In the genomic region with DNA sequence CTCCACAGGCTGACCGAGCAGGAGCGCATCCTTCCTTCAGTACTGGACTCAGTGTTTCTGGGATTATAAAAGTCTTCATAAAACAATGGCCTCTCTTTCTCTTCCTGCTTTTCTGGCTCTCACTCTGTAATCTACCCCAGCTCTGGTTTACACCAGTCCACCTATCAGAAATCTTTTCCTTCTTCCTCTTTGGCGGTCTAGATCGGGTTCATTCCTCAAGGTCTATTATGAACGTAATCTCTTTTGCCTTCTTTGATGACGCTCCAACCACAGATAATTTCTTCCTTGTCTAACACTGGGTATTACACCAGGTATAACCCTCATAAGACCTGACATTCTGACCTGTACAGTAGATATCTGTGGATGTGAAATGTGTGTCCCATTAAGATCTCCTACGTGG, we compare ENCODE assay signal across 16 mouse cellular contexts. TPM values are rescaled to one million over a fixed set of nuclear protein-coding genes. Genes with fewer than 3 reads are reported as not detected.
DNase-seq lines count a peak whose midpoint lies in the region; ATAC-seq and TF ChIP-seq lines count a peak whose summit lies in the region.
"Had no signal": no experiment of that assay in that cellular context is flagged by ENCODE, and none has a peak within 500 bp of the region (broad histone marks: within the 10 kb centered on the region; RNA-seq: fewer than 3 reads in every experiment).

No protein-coding gene starts in this region.

- H3K4me1 ChIP-seq in heart, embryonic 13.5 days, result peaks cover 31% of the 10 kb centered on the region
- peaks cover 2 to 29% of the 10 kb centered on the region in 2 experiments; a peak in 3 of 4 replicates for H3K4me1 ChIP-seq in CH12.LX (ENCODE audit: control insufficient read depth in 1 of 2, insufficient read depth in 2 of 2)

- 75% methylated on average over 7 of the region's 7 CpGs for WGBS in heart, embryonic 13.5 days

- no peak for TF ChIP-seq POLR2A in CH12.LX (IDR thresholded peaks at IDR 0.05; ENCODE audit: low read depth, low read length)

- in situ Hi-C loops in CH12.LX (cut with MboI; ENCODE audit: low pct_ligation_motif_present, low pct_unique_long_range_greater_than_20kb, low sequenced_read_pairs), result loop anchor here (5.0 to 25.0 kb wide), 2 partner anchors 93 to 183 kb away; no protein-coding TSS in a partner anchor

- H3K36me3 ChIP-seq in heart, embryonic 13.5 days, result peaks cover 9% of the 10 kb centered on the region
- H3K36me3 ChIP-seq in CH12.LX (replicated peaks in 1 of 2; ENCODE audit: control insufficient read depth in 1 of 2, insufficient read depth in 1 of 2, low read length in 1 of 2), result peaks cover 2 to 30% of the 10 kb centered on the region in 2 experiments

- no peak for TF ChIP-seq CTCF in CH12.LX (conservative IDR thresholded peaks at IDR 0.05 in 1 of 2, IDR thresholded peaks at IDR 0.05 in 1 of 2; ENCODE audit: low read depth in 2 of 2, low read length in 2 of 2)

- no peak for ATAC-seq in heart, embryonic 13.5 days (ENCODE audit: extremely low read depth, insufficient number of reproducible peaks, low FRiP score, low TSS enrichment)
- peak; percentile 24 for ATAC-seq in granulocyte monocyte progenitor cell, adult 5-6 weeks (replicated peaks; ENCODE audit: poor library complexity, severe bottlenecking)
- ATAC-seq in megakaryocyte progenitor cell, adult 5-6 weeks (replicated peaks; ENCODE audit: poor library complexity), result 0 out of 2 replicates have a peak, but pooled peaks have one; percentile 14
- ATAC-seq: Patski had no signal

- H3K79me2 ChIP-seq in CH12.LX (replicated peaks; ENCODE audit: control insufficient read depth, extremely low read depth, insufficient read depth, poor library complexity, severe bottlenecking), result peaks cover 78% of the 10 kb centered on the region

- H3K9ac ChIP-seq in heart, embryonic 13.5 days, result no peak overlapping the region
- peak overlapping the region; percentile 74; the same call in 1 of the 2 replicates for H3K9ac ChIP-seq in CH12.LX (ENCODE audit: insufficient read depth, low read depth)
- H3K9ac ChIP-seq: embryonic facial prominence, embryonic 15.5 days had no signal

- no peaks in the 10 kb centered on the region for H3K9me3 ChIP-seq in heart, embryonic 13.5 days
- peaks cover 9% of the 10 kb centered on the region for H3K9me3 ChIP-seq in CH12.LX (replicated peaks; ENCODE audit: low read length)
- H3K9me3 ChIP-seq: embryonic facial prominence, embryonic 15.5 days had no signal

- peak overlapping the region; percentile 76 for H3K4me2 ChIP-seq in heart, embryonic 13.5 days
- H3K4me2 ChIP-seq in CH12.LX (ENCODE audit: insufficient read depth, low read depth, poor library complexity, severe bottlenecking), result peak overlapping the region; percentile 88

- TF ChIP-seq EP300 in CH12.LX (IDR thresholded peaks at IDR 0.05; ENCODE audit: low read length), result no peak

- no peak for DNase-seq in heart, adult 9 months (ENCODE audit: low spot score in 2 of 2)
- no peak for DNase-seq in CH12.LX (ENCODE audit: extremely low read depth)
- no peak for DNase-seq in lung, postnatal 25 days (ENCODE audit: low spot score)
- DNase-seq in urinary bladder, adult 2 months (ENCODE audit: low spot score), result no peak
- no peak for DNase-seq in lung, postnatal 36 days
- DNase-seq: adrenal gland, adult 2 months; cerebellum, postnatal 14 days; gastrocnemius, adult 2 months; kidney, adult 9 months; layer of hippocampus, postnatal 36 days; liver had no signal

- no peak overlapping the region for H3K27ac ChIP-seq in heart, embryonic 13.5 days (replicated peaks)
- no peak overlapping the region for H3K27ac ChIP-seq in CH12.LX (ENCODE audit: insufficient read depth, low read depth)
- H3K27ac ChIP-seq: embryonic facial prominence, embryonic 15.5 days had no signal

- no peaks in the 10 kb centered on the region for H3K27me3 ChIP-seq in heart, embryonic 13.5 days (replicated peaks)
- H3K27me3 ChIP-seq in CH12.LX (replicated peaks), result no peaks in the 10 kb centered on the region
- H3K27me3 ChIP-seq: embryonic facial prominence, embryonic 15.5 days; Patski had no signal

- H3K4me3 ChIP-seq in heart, embryonic 13.5 days, result no peak overlapping the region
- no peak overlapping the region for H3K4me3 ChIP-seq in CH12.LX (replicated peaks in 1 of 3; ENCODE audit: low read depth in 2 of 3, low read length in 2 of 3, poor library complexity in 1 of 3)

- no peak for TF ChIP-seq RAD21 in CH12.LX (IDR thresholded peaks at IDR 0.05; ENCODE audit: low read depth, low read length)

- dilution Hi-C loops in CH12.LX (cut with MboI; ENCODE audit: extremely low pct_ligation_motif_present, extremely low pct_unique_long_range_greater_than_20kb, low sequenced_read_pairs), result no loop called here

TF ChIP-seq in CH12.LX, 34 proteins besides CTCF, POLR2A, EP300 and RAD21:
- no peak for TF ChIP-seq ZNF384 (IDR thresholded peaks at IDR 0.05; ENCODE audit: low read depth, low read length)
- no peak for TF ChIP-seq CHD1 (IDR thresholded peaks at IDR 0.05; ENCODE audit: low read depth, low read length)
- TF ChIP-seq SMC3 (IDR thresholded peaks at IDR 0.05; ENCODE audit: low read depth, low read length), result no peak
- no peak for TF ChIP-seq NELFE (IDR thresholded peaks at IDR 0.05; ENCODE audit: low read depth, low read length)
- no peak for TF ChIP-seq USF1 (IDR thresholded peaks at IDR 0.05; ENCODE audit: low read depth, low read length)
- TF ChIP-seq JUN (IDR thresholded peaks at IDR 0.05; ENCODE audit: insufficient read depth, low read depth, low read length), result no peak
- no peak for TF ChIP-seq POLR2AphosphoS2 (IDR thresholded peaks at IDR 0.05; ENCODE audit: low read depth, low read length)
- TF ChIP-seq ELF1 (IDR thresholded peaks at IDR 0.05; ENCODE audit: low read depth, low read length), result no peak

RNA-seq across cellular contexts. Expression of a gene that starts 1.0 kb away (rescaled TPM):
- polyA plus RNA-seq in heart, embryonic 13.5 days (2015; fragmentation: Nextera tagmentation; extraction: Ambion mirVana), result 30.3 and 30.8 TPM in 2 replicates
- total RNA-seq in CH12.LX (2012; rRNA removed) (41.2 and 41.6 TPM in 2 replicates), CH12.LX (2014; rRNA removed) (41.2 and 41.4 TPM in 2 replicates)
- 40.9 and 50.1 TPM in 2 replicates for polyA plus RNA-seq in CH12.LX (2012; ENCODE audit: insufficient read length, low read depth)
- 82.9 and 89.7 TPM in 2 replicates for total RNA-seq in granulocyte monocyte progenitor cell, adult 5-6 weeks (2014; fragmentation: Nextera tagmentation)
- 57.8 and 69.4 TPM in 2 replicates for total RNA-seq in granulocyte monocyte progenitor cell, adult 5-6 weeks (2017)
- 82.6 and 124 TPM in 2 replicates for total RNA-seq in megakaryocyte progenitor cell, adult 5-6 weeks (2015)
- 49.5 and 79.8 TPM in 2 replicates for total RNA-seq in megakaryocyte progenitor cell, adult 5-6 weeks (2017)
- 28.3 and 31.8 TPM in 2 replicates for polyA plus RNA-seq in urinary bladder, adult 2 months (2012; rRNA removed)

RNA-seq across cellular contexts. Expression of a gene that starts 1.8 kb away (rescaled TPM):
- polyA plus RNA-seq in heart, embryonic 13.5 days (2015; fragmentation: Nextera tagmentation; extraction: Ambion mirVana), result 23.2 and 26.4 TPM in 2 replicates
- 20.3 and 23.2 TPM in 2 replicates for total RNA-seq in CH12.LX (2012; rRNA removed)
- 20.0 and 23.3 TPM in 2 replicates for total RNA-seq in CH12.LX (2014; rRNA removed)
- polyA plus RNA-seq in CH12.LX (2012; ENCODE audit: insufficient read length, low read depth), result 20.5 and 21.8 TPM in 2 replicates
- total RNA-seq in granulocyte monocyte progenitor cell, adult 5-6 weeks (2014; fragmentation: Nextera tagmentation), result 21.6 and 22.3 TPM in 2 replicates
- total RNA-seq in granulocyte monocyte progenitor cell, adult 5-6 weeks (2017), result 11.8 and 13.4 TPM in 2 replicates
- 25.3 and 28.7 TPM in 2 replicates for total RNA-seq in megakaryocyte progenitor cell, adult 5-6 weeks (2015)
- 12.1 and 12.2 TPM in 2 replicates for total RNA-seq in megakaryocyte progenitor cell, adult 5-6 weeks (2017)
- polyA plus RNA-seq in urinary bladder, adult 2 months (2012; rRNA removed), result 50.7 and 62.2 TPM in 2 replicates
